Mouse (Mus musculus) lung, postnatal 0 days (tissue): ENCODE measurements around the gene Tbl1xr1. TPM values are rescaled to one million over a fixed set of nuclear protein-coding genes. Genes with fewer than 3 reads are reported as not detected.

Experiments used
- ATAC-seq: fragments of 200-750 bp; cut with Nextera tagmentation; 2 replicates; pipeline ENCODE4 v1.8.0; 2017; ENCODE audit warnings: moderate library complexity
- DNase-seq: peaks from one replicate; pipeline ENCODE4 v3.0.0-alpha.2; 2016; ENCODE audit warnings: low spot score
- H3K27ac ChIP-seq: fragments of 300-500 bp; sonication (generic); 2 replicates; pipeline ENCODE4 v1.5.1; 2014; ENCODE audit warnings: antibody characterized with exemption, mild to moderate bottlenecking, low read length, mixed read lengths
- H3K27me3 ChIP-seq: fragments of 300-500 bp; sonication (generic); replicated peaks from 2 replicates; pipeline ENCODE4 v1.6.1; 2014; ENCODE audit warnings: low read length, mixed read lengths; ENCODE audit not compliant: insufficient read depth
- H3K36me3 ChIP-seq: fragments of 300-500 bp; sonication (generic); 2 replicates; pipeline ENCODE4 v1.6.1; 2014; ENCODE audit warnings: low read length, mixed read lengths; ENCODE audit not compliant: insufficient read depth
- H3K4me1 ChIP-seq: fragments of 300-500 bp; sonication (generic); 2 replicates; pipeline ENCODE4 v1.6.1; 2014; ENCODE audit warnings: antibody characterized with exemption, low read depth, low read length, mixed read lengths; ENCODE audit not compliant: insufficient read depth
- H3K4me2 ChIP-seq: fragments of 300-500 bp; sonication (generic); replicated peaks from 2 replicates; pipeline ENCODE4 v1.6.1; 2014; ENCODE audit warnings: low read depth, mild to moderate bottlenecking, low read length, moderate library complexity, mixed read lengths
- H3K4me3 ChIP-seq: fragments of 300-500 bp; sonication (generic); 2 replicates; pipeline ENCODE4 v1.5.1; 2014; ENCODE audit warnings: low read depth, low read length
- H3K9ac ChIP-seq: fragments of 300-500 bp; sonication (generic); replicated peaks from 2 replicates; pipeline ENCODE4 v1.6.1; 2014; ENCODE audit warnings: low read depth, mild to moderate bottlenecking
- H3K9me3 ChIP-seq: fragments of 300-500 bp; sonication (generic); 2 replicates; pipeline ENCODE4 v1.6.1; 2016; ENCODE audit warnings: low read length, mixed read lengths
- CTCF ChIP-seq: IDR thresholded peaks from 2 replicates; pipeline ENCODE4 v1.5.1; 2016; ENCODE audit warnings: antibody characterized with exemption, mild to moderate bottlenecking
- EP300 ChIP-seq: IDR thresholded peaks from 2 replicates; pipeline ENCODE4 v1.6.1; 2016; ENCODE audit warnings: antibody characterized with exemption, mild to moderate bottlenecking, control low read depth
- WGBS: fragments of 180-500 bp; shearing (Covaris S2); extraction: QIAGEN DNeasy Blood & Tissue Kit; methylation state at CpG from one replicate; pipeline ENCODE4 v1.1.7; 2014; 5-methylcytosine and 5-hydroxymethylcytosine counted together
- polyA plus RNA-seq: library from polyadenylated mRNA; unstranded; fragments of >200 nt; fragmentation: Nextera tagmentation; extraction: Ambion mirVana; gene quantifications from 2 replicates; pipeline ENCODE4 v1.2.1, GENCODE M21; 2015

Tbl1xr1 gene
- polyA plus RNA-seq, 1 experiment from 2014 or later: 9.6 TPM

GRCm38 (mm10) chr3:22156397-22156796, 79.9 kb downstream of the Tbl1xr1 start:
- no peak overlapping the region for H3K4me2 ChIP-seq
- no peaks in the 10 kb centered on the region for H3K4me1 ChIP-seq
- H3K27ac ChIP-seq: no peak overlapping the region
- no peak overlapping the region for H3K9ac ChIP-seq
- WGBS: 63% methylated on average over 2 of the region's 2 CpGs
- TF ChIP-seq EP300 (no peak), CTCF (no peak)
- no peaks in the 10 kb centered on the region for H3K27me3 ChIP-seq
- DNase-seq: no peak
- no peak for ATAC-seq
- H3K9me3 ChIP-seq: no peaks in the 10 kb centered on the region
- no peaks in the 10 kb centered on the region for H3K36me3 ChIP-seq
- H3K4me3 ChIP-seq: no peak overlapping the region

GRCm38 (mm10) chr3:22162948-22163347, 86.5 kb downstream of the Tbl1xr1 start:
- Histone ChIP-seq H3K4me1 (no peaks in the 10 kb centered on the region), H3K9me3 (no peaks in the 10 kb centered on the region), H3K27me3 (no peaks in the 10 kb centered on the region), H3K4me2 (no peak overlapping the region), H3K4me3 (no peak overlapping the region), H3K9ac (no peak overlapping the region), H3K36me3 (no peaks in the 10 kb centered on the region), H3K27ac (no peak overlapping the region)
- DNase-seq (no peak), ATAC-seq (no peak)
- no peak for TF ChIP-seq EP300
- TF ChIP-seq CTCF: no peak
- WGBS: 97% methylated on average over 3 of the region's 3 CpGs

GRCm38 (mm10) chr3:22167856-22168255, 91.4 kb downstream of the Tbl1xr1 start:
- TF ChIP-seq CTCF (no peak), EP300 (no peak)
- Histone ChIP-seq H3K4me3 (no peak overlapping the region), H3K27me3 (no peaks in the 10 kb centered on the region), H3K9me3 (no peaks in the 10 kb centered on the region), H3K27ac (no peak overlapping the region), H3K9ac (no peak overlapping the region), H3K36me3 (no peaks in the 10 kb centered on the region), H3K4me2 (no peak overlapping the region), H3K4me1 (no peaks in the 10 kb centered on the region)
- 64% methylated on average over 2 of the region's 2 CpGs for WGBS
- ATAC-seq (no peak), DNase-seq (no peak)

- TF ChIP-seq EP300 (no peak), CTCF (no peak)
- Histone ChIP-seq H3K27ac (no peak overlapping the region), H3K36me3 (no peaks in the 10 kb centered on the region), H3K9ac (no peak overlapping the region), H3K27me3 (no peaks in the 10 kb centered on the region), H3K4me2 (no peak overlapping the region), H3K4me1 (no peaks in the 10 kb centered on the region), H3K9me3 (no peaks in the 10 kb centered on the region), H3K4me3 (no peak overlapping the region)
- 77% methylated on average over 4 of the region's 4 CpGs for whole genome bisulfite sequencing
- DNase-seq: no peak
- ATAC-seq: no peak
These were observed 92.0 kb downstream of the Tbl1xr1 start for GRCm38 (mm10) chr3:22168432-22168831.

- no peak for ATAC-seq
- TF ChIP-seq EP300: no peak
- no peak for TF ChIP-seq CTCF
- no peak for DNase-seq
- Histone ChIP-seq H3K27me3 (no peaks in the 10 kb centered on the region), H3K9ac (no peak overlapping the region), H3K9me3 (no peaks in the 10 kb centered on the region), H3K4me1 (no peaks in the 10 kb centered on the region), H3K36me3 (no peaks in the 10 kb centered on the region), H3K4me2 (no peak overlapping the region), H3K4me3 (no peak overlapping the region), H3K27ac (no peak overlapping the region)
- 90% methylated on average over 8 of the region's 8 CpGs for WGBS
These were observed 95.1 kb downstream of the Tbl1xr1 start for GRCm38 (mm10) chr3:22171526-22171925.

- H3K4me2 ChIP-seq: no peak overlapping the region
- H3K27ac ChIP-seq: no peak overlapping the region
- DNase-seq: no peak
- no peaks in the 10 kb centered on the region for H3K9me3 ChIP-seq
- no peak for TF ChIP-seq CTCF
- H3K4me3 ChIP-seq: no peak overlapping the region
- H3K27me3 ChIP-seq: no peaks in the 10 kb centered on the region
- 61% methylated on average over 2 of the region's 2 CpGs for WGBS
- no peak for ATAC-seq
- H3K4me1 ChIP-seq: no peaks in the 10 kb centered on the region
- no peaks in the 10 kb centered on the region for H3K36me3 ChIP-seq
- H3K9ac ChIP-seq: no peak overlapping the region
These were observed 96.0 kb downstream of the Tbl1xr1 start for GRCm38 (mm10) chr3:22172410-22172809.

GRCm38 (mm10) chr3:22173171-22173570, 96.7 kb downstream of the Tbl1xr1 start:
- no peaks in the 10 kb centered on the region for H3K4me1 ChIP-seq
- TF ChIP-seq EP300: no peak
- no peak for TF ChIP-seq CTCF
- WGBS: 82% methylated on average over 5 of the region's 5 CpGs

More at GRCm38 (mm10) chr3:22173171-22173570, 96.7 kb downstream of the Tbl1xr1 start:
- Histone ChIP-seq H3K27ac (no peak overlapping the region), H3K4me2 (no peak overlapping the region), H3K9ac (no peak overlapping the region), H3K36me3 (no peaks in the 10 kb centered on the region), H3K9me3 (no peaks in the 10 kb centered on the region), H3K4me3 (no peak overlapping the region), H3K27me3 (no peaks in the 10 kb centered on the region)
- no peak for DNase-seq
- no peak for ATAC-seq
